Mouse (Mus musculus) heart, embryonic 11.5 days (tissue): ENCODE results near the gene Sh3pxd2a. TPM values are rescaled to one million over a fixed set of nuclear protein-coding genes. Genes with fewer than 3 reads are reported as not detected.

Source experiments
- ATAC-seq: fragments of 200-750 bp; cut with Nextera tagmentation; replicated peaks from 2 replicates; pipeline ENCODE4 v1.8.0; 2017; ENCODE audit warnings: moderate library complexity; ENCODE audit not compliant: insufficient number of reproducible peaks, low FRiP score, low TSS enrichment
- H3K27ac ChIP-seq: fragments of 300-500 bp; sonication (generic); 2 replicates; pipeline ENCODE4 v1.5.1; 2014; ENCODE audit warnings: mild to moderate bottlenecking, low read depth, low read length
- H3K27me3 ChIP-seq: fragments of 300-500 bp; sonication (generic); 2 replicates; pipeline ENCODE4 v1.6.1; 2014; ENCODE audit warnings: mild to moderate bottlenecking, low read length, mixed read lengths; ENCODE audit not compliant: control insufficient read depth, insufficient read depth
- H3K36me3 ChIP-seq: fragments of 300-500 bp; sonication (generic); 2 replicates; pipeline ENCODE4 v1.6.1; 2014; ENCODE audit warnings: mild to moderate bottlenecking, low read length, moderate library complexity, mixed read lengths; ENCODE audit not compliant: control insufficient read depth, insufficient read depth
- H3K4me1 ChIP-seq: fragments of 300-500 bp; sonication (generic); 2 replicates; pipeline ENCODE4 v1.6.1; 2014; ENCODE audit warnings: low read length; ENCODE audit not compliant: control insufficient read depth, insufficient read depth
- H3K4me2 ChIP-seq: fragments of 300-500 bp; sonication (generic); 2 replicates; pipeline ENCODE4 v1.6.1; 2014; ENCODE audit warnings: mild to moderate bottlenecking, moderate library complexity
- H3K4me3 ChIP-seq: fragments of 300-500 bp; sonication (generic); 2 replicates; pipeline ENCODE4 v1.5.1; 2014; ENCODE audit warnings: low read depth, low read length
- H3K9ac ChIP-seq: fragments of 300-500 bp; sonication (generic); 2 replicates; pipeline ENCODE4 v1.6.1; 2014; ENCODE audit warnings: mild to moderate bottlenecking, low read depth, low read length, moderate library complexity
- H3K9me3 ChIP-seq: fragments of 300-500 bp; sonication (generic); replicated peaks from 2 replicates; pipeline ENCODE4 v1.6.1; 2016; ENCODE audit warnings: low read length; ENCODE audit not compliant: control insufficient read depth
- WGBS: fragments of 180-500 bp; shearing (Covaris S2); extraction: QIAGEN DNeasy Blood & Tissue Kit; methylation state at CpG from one replicate; pipeline ENCODE4 v1.1.7; 2014; ENCODE audit not compliant: insufficient replicate concordance; 5-methylcytosine and 5-hydroxymethylcytosine counted together
- polyA plus RNA-seq: library from polyadenylated mRNA; unstranded; fragments of >200 nt; fragmentation: Nextera tagmentation; extraction: Ambion mirVana; gene quantifications from 2 replicates; pipeline ENCODE4 v1.2.1, GENCODE M21; 2014

Gene Sh3pxd2a
- polyA plus RNA-seq, 1 experiment from 2014 or later, result 10.1 TPM

DNA sequence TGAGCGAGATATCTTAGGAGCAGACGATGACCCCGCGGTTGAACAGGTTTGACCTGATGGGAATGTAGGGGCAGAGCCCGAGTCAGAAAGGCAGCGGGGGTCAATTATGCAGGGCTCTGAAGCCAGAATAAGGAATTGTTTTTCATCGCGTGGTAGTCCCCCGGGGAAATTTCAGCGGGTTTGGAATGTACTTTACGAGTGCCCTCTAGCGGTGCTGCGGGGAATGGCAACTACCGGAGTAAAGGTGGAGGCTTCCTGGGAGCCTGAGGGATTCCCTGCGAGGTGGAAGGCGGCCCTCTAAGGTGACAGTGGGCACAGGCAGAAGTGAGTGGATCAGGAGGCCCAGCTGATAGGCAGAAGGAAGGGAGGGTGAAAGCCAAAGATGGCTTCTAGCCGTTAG, 125.0 kb downstream of the Sh3pxd2a start:
- Histone ChIP-seq H3K4me1 (peaks cover 25% of the 10 kb centered on the region), H3K4me2 (peak overlapping the region; percentile 70), H3K27me3 (peaks cover 12% of the 10 kb centered on the region; the same call in 1 of the 2 replicates), H3K9me3 (no peaks in the 10 kb centered on the region), H3K36me3 (no peaks in the 10 kb centered on the region), H3K27ac (no peak overlapping the region), H3K4me3 (peak overlapping the region; percentile 34), H3K9ac (0 out of 2 replicates have a peak overlapping the region, but pooled peaks have one; percentile 52)
- WGBS, result 3% methylated on average over 17 of the region's 17 CpGs
- no peak for ATAC-seq

- Histone ChIP-seq H3K4me2 (peak overlapping the region; percentile 70), H3K4me3 (peak overlapping the region; percentile 34), H3K9me3 (no peaks in the 10 kb centered on the region), H3K27ac (no peak overlapping the region), H3K27me3 (peaks cover 7% of the 10 kb centered on the region; the same call in 1 of the 2 replicates), H3K9ac (0 out of 2 replicates have a peak overlapping the region, but pooled peaks have one; percentile 52), H3K4me1 (peaks cover 22% of the 10 kb centered on the region), H3K36me3 (no peaks in the 10 kb centered on the region)
- ATAC-seq, result no peak
- 32% methylated on average over 24 of the region's 24 CpGs for WGBS
Measured at GRCm38 (mm10) chr19:47338396-47339164, 125.6 kb downstream of the Sh3pxd2a start.

DNA sequence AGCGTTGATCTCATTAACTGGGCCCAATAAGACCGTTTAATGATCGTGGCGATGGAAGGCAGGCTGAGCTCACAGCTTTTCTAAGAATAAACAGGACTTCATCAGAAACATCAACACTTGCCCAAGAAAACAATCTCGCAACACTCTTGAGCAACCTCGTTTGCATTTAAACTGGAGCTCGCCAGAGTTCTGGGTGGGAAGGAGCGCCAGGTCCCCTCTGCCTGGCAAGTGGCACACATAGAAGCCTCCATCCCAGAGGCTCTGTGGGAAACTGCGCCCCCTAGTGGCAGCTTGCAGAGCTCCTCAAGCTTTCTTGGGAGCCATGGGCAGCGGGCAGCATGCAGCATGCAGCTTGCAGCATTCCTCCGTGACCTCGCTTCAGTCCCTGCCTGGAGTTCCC, 126.5 kb downstream of the Sh3pxd2a start:
- Histone ChIP-seq H3K36me3 (no peaks in the 10 kb centered on the region), H3K27ac (no peak overlapping the region), H3K9me3 (no peaks in the 10 kb centered on the region), H3K9ac (no peak overlapping the region), H3K4me3 (no peak overlapping the region), H3K4me1 (peaks cover 20% of the 10 kb centered on the region), H3K4me2 (peak overlapping the region; percentile 70), H3K27me3 (no peaks in the 10 kb centered on the region)
- 31% methylated on average over 12 of the region's 12 CpGs for WGBS
- ATAC-seq, result 0 out of 2 replicates have a peak, but pooled peaks have one; percentile 36

- H3K4me3 ChIP-seq, result no peak overlapping the region
- no peaks in the 10 kb centered on the region for H3K27me3 ChIP-seq
- no peaks in the 10 kb centered on the region for H3K36me3 ChIP-seq
- peaks cover 20% of the 10 kb centered on the region for H3K4me1 ChIP-seq
- no peaks in the 10 kb centered on the region for H3K9me3 ChIP-seq
- no peak overlapping the region for H3K27ac ChIP-seq
- no peak for ATAC-seq
- 78% methylated on average over 7 of the region's 7 CpGs for WGBS
- H3K4me2 ChIP-seq, result no peak overlapping the region
- H3K9ac ChIP-seq, result no peak overlapping the region
Measured at GRCm38 (mm10) chr19:47337191-47337590, 127.0 kb downstream of the Sh3pxd2a start.

DNA sequence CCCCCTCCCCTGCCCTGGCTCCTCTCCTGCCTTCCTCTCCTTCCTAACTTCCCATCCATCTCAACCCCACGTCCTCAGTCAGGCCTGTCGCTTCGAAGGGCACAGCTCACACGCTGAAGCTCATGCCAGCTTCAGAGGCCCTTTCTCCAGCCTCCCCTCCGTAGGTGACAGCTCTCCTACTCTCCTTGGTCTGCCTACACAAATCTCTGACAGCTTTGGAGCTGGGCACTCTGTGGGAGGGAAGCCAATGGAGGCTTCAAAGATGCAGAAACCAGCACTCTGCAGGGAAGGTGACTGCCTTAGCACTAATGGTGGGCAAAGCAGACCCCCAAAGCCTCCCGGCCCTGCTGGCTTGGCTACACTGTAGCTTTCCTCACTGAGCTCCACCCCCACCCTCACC, 128.9 kb downstream of the Sh3pxd2a start:
- Histone ChIP-seq H3K4me2 (no peak overlapping the region), H3K9me3 (no peaks in the 10 kb centered on the region), H3K4me3 (no peak overlapping the region), H3K9ac (no peak overlapping the region), H3K36me3 (no peaks in the 10 kb centered on the region), H3K4me1 (peaks cover 34% of the 10 kb centered on the region), H3K27me3 (no peaks in the 10 kb centered on the region), H3K27ac (no peak overlapping the region)
- ATAC-seq, result no peak
- WGBS, result 56% methylated on average over 6 of the region's 6 CpGs

GRCm38 (mm10) chr19:47334713-47335112, 129.5 kb downstream of the Sh3pxd2a start:
- no peaks in the 10 kb centered on the region for H3K27me3 ChIP-seq
- H3K4me2 ChIP-seq, result no peak overlapping the region
- H3K36me3 ChIP-seq, result no peaks in the 10 kb centered on the region
- H3K4me3 ChIP-seq, result no peak overlapping the region
- H3K27ac ChIP-seq, result no peak overlapping the region
- no peaks in the 10 kb centered on the region for H3K9me3 ChIP-seq
- 60% methylated on average over 17 of the region's 17 CpGs for WGBS
- H3K4me1 ChIP-seq, result peaks cover 34% of the 10 kb centered on the region
- no peak for ATAC-seq
- H3K9ac ChIP-seq, result peak overlapping the region; percentile 11; the same call in 1 of the 2 replicates

- no peak overlapping the region for H3K4me3 ChIP-seq
- H3K4me1 ChIP-seq, result peaks cover 48% of the 10 kb centered on the region
- 9% methylated on average over 10 of the region's 10 CpGs for WGBS
- peak overlapping the region; percentile 69 for H3K27ac ChIP-seq
- peak overlapping the region; percentile 49 for H3K4me2 ChIP-seq
- no peaks in the 10 kb centered on the region for H3K36me3 ChIP-seq
- no peaks in the 10 kb centered on the region for H3K9me3 ChIP-seq
- H3K9ac ChIP-seq, result peak overlapping the region; percentile 47; the same call in 1 of the 2 replicates
- ATAC-seq, result peak; percentile 50; the same call in 1 of the 2 replicates
- no peaks in the 10 kb centered on the region for H3K27me3 ChIP-seq
Measured at GRCm38 (mm10) chr19:47330743-47331227, 133.4 kb downstream of the Sh3pxd2a start.

GRCm38 (mm10) chr19:47329102-47329501, 135.1 kb downstream of the Sh3pxd2a start:
- no peak overlapping the region for H3K9ac ChIP-seq
- no peaks in the 10 kb centered on the region for H3K36me3 ChIP-seq
- no peak overlapping the region for H3K4me3 ChIP-seq
- no peak overlapping the region for H3K4me2 ChIP-seq
- no peaks in the 10 kb centered on the region for H3K27me3 ChIP-seq
- 87% methylated on average over 1 of the region's 1 CpGs for WGBS
- no peak for ATAC-seq
- no peak overlapping the region; the same call in 1 of the 2 replicates for H3K27ac ChIP-seq
- peaks cover 43% of the 10 kb centered on the region for H3K4me1 ChIP-seq
- H3K9me3 ChIP-seq, result no peaks in the 10 kb centered on the region
